Mouse (Mus musculus): Measurements from ENCODE around the gene Tbx15.

DNA sequence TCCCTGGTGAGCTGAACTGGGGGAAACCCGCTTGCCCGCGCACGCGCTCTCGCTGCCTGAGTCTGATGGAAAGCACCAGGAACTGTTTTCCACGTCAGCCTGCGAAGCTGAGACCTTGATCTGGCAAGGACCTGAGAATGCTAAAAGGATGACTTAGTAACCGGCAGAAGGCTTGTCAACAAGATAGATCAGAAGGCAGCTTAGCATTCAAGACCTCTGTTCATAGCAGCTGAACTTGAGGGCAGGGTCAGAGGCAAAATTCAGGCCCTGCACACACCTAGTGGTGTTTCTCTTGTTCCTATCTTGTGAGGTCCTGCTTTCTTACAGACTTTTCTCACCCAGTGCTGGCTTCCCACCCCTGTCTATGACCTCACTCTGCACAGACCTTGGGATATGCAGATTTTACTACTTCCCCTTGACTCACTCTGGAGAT lies 23.3 kb downstream of the Tbx15 start:
- TF ChIP-seq CTCF (IDR thresholded peaks at IDR 0.05; ENCODE audit: extremely low read depth, insufficient read length, insufficient replicate concordance, low read depth, low read length) (no peak), POLR2A (IDR thresholded peaks at IDR 0.05; ENCODE audit: low read depth, low read length) (no peak)

Measured in small intestine, adult 2 months (tissue).